Mouse (Mus musculus): ENCODE measurements around the gene Tpx2.

DNA sequence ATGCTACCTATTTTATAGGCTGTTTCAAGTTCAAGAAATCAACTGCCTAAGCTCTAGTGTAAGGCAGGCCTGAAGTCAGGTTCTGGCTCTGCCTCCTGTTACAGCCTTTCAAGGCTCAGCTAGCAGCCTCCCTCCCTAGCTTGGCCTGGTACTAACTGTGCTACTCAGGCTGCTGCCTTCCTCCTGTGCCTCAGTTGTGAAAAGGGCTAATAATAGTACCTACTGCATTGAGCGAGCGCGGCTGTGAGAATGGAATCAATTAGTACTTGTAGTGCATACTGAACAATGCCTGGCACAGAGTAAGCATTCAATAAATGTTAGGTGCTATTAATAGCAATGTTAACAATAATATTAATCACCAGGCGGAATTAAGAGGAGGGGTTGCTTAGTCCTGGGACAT, 27.8 kb upstream of the Tpx2 start:
- TF ChIP-seq CTCF (conservative IDR thresholded peaks at IDR 0.05; ENCODE audit: low read length) (no peak), POU5F1 (IDR thresholded peaks at IDR 0.05; ENCODE audit: borderline replicate concordance, low read length) (no peak), NANOG (IDR thresholded peaks at IDR 0.05; ENCODE audit: borderline replicate concordance, low read length) (no peak)

Measured in E14TG2a.4 (cell line).